Mouse (Mus musculus): ENCODE measurements around the gene Rasgrf2.

Gene Rasgrf2

DNA sequence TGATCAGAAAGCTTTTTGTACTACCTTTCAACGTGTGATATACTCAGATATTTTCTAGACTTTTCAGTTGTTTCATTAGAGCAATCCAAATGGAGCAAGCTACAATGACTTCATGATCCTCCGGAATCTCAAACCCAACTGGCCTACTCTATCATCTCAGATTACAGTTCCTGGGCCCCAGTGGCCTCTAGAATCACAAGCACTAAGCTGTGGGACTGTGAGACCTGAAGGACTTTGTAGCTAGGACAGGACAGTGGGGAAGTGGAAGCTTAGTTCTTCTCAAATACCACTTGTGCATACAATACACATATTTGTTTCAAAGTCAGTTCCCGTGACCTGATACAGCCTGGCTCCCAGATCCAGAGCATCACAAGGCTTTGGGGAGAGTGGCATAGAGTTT lies 253.5 kb downstream of the Rasgrf2 start:
- no peak for DNase-seq

DNA sequence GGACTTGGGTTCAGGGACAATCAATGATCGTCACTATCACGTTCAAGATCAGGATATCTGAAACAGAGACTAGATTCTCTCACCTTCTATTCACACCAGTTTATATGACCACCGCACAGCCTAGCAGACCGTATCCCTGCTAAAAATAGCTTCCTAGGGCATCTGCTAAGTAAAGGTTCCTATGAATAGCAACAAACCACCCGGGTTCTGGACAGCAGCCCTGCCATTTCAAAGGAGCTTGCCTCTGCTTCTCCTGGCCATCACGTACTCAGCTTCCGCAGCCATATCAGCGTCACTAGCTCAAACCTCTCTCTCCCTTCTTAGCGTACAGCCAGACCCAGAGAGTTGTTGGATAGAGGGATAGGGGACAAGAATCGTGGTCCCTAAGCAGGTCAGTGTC lies 254.1 kb downstream of the Rasgrf2 start:
- no peak for DNase-seq

DNA sequence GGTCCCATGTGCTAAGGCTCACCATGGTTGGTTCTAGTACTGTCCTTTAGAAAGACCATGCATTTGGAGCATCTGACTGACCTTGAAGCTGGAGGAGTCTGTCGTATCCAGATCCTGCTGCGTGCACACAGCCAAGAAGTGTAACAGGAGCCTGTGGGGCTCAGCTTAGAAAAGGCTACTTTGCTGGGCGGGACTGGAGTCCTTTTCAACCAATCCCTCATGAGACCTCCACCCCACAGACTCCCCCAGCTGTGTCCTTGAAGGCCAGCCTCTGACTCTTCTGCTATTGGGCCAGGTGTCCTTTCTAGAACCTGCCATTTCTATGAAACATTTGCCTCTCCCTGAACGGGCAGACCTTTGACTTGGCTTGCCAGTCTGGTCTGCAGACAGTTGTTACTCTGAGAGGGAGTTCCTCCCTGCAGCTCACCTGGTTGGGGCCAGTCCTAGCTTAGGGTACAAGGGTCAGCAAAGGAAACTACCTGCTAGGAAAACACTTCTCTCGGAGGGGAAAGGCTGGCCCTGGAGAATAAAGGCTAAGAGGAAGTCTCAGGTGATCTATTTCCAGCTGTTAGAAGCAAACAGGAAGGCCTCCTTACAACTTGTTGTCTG lies 254.6 kb downstream of the Rasgrf2 start, which contains the start of gene Ckmt2:
Gene Ckmt2, minus strand, starts transcription at position 145 of the 609 bp plus-strand sequence.
- DNase-seq = no peak

- DNase-seq = no peak
Measured at GRCm38 (mm10) chr13:91875581-91875980, 255.9 kb downstream of the Rasgrf2 start.

DNA sequence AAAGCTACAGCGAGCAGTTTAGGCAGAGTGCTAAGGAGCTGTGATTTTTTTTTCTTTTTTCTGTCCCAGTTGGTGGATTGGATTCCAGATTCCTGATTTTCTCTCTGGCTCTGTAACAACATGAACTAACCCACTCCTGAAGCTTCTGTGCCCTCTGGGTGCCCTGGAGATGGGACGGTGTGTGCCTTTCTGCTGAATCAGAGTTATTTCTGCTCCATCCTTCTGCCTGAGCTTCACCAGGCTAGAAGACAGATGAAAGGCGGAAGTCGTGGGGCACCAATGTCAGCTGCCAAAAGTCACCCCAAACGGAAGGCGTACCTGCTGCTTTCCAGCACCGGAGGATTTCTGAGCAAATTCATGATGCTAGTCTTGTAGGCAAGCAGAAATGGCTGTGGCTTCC lies 256.9 kb downstream of the Rasgrf2 start:
- DNase-seq = no peak

- DNase-seq = no peak
Measured at GRCm38 (mm10) chr13:91873734-91874329, 257.6 kb downstream of the Rasgrf2 start.

DNA sequence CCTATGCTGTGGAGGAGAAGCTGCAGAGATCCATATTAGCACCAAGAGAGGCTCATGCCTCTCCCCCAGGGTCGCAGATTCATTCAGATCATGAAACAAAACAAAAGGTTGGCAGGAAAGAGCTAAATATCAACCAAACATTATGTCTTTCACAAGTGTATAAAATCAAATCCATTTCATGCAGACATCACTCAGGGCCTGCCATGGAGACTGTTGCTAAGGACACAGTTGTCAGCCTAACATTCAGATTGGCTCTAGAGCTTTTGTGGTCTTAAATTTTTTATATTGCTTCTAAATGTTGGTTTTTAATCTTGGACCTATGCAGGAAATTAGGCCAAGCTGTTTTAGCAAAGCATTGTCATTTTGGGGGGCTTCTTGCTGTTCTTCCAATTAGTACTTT lies 262.9 kb downstream of the Rasgrf2 start:
- no peak for DNase-seq

GRCm38 (mm10) chr13:91858835-91859234 lies 272.6 kb downstream of the Rasgrf2 start:
- no peak for DNase-seq

DNA sequence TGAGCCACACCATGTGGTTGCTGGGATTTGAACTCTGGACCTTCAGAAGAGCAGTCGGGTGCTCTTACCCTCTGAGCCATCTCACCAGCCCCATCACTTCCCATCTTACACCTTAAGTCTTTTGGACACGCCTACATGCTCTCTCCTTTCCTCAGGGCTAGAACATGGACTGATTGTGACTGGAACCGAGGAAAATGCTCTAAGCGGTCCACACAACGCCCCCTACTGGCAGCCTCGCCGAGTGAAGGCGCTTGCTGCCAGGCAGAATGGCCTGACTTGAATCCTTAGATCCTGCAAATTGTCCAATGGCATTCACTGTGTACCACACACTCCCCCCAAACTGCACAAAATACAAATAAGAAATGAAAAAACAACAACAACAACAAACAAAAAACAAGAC lies 274.0 kb downstream of the Rasgrf2 start:
- no peak for DNase-seq

- no peak for DNase-seq
Measured at GRCm38 (mm10) chr13:91854412-91854811, 277.0 kb downstream of the Rasgrf2 start.
